Mouse (Mus musculus) liver, embryonic 16.5 days (tissue): ENCODE results near the gene Tbc1d2. TPM values are rescaled to one million over a fixed set of nuclear protein-coding genes. Genes with fewer than 3 reads are reported as not detected.

Experiments used
- ATAC-seq: fragments of 200-750 bp; cut with Nextera tagmentation; 2 replicates; pipeline ENCODE4 v1.8.0; 2017; ENCODE audit warnings: low read depth, mild to moderate bottlenecking, moderate number of reproducible peaks, moderate library complexity
- H3K27ac ChIP-seq: fragments of 300-500 bp; sonication (generic); 2 replicates; pipeline ENCODE4 v1.5.1; 2014; ENCODE audit warnings: mild to moderate bottlenecking, low read length
- H3K27me3 ChIP-seq: fragments of 300-500 bp; sonication (generic); 2 replicates; pipeline ENCODE4 v1.6.1; 2014; ENCODE audit warnings: low read depth, low read length, mixed read lengths; ENCODE audit not compliant: control insufficient read depth, insufficient read depth
- H3K36me3 ChIP-seq: fragments of 300-500 bp; sonication (generic); 2 replicates; pipeline ENCODE4 v1.6.1; 2014; ENCODE audit warnings: mild to moderate bottlenecking; ENCODE audit not compliant: control insufficient read depth, insufficient read depth
- H3K4me1 ChIP-seq: fragments of 300-500 bp; sonication (generic); 2 replicates; pipeline ENCODE4 v1.6.1; 2014; ENCODE audit warnings: low read depth, low read length, mixed read lengths; ENCODE audit not compliant: control insufficient read depth
- H3K4me2 ChIP-seq: fragments of 300-500 bp; sonication (generic); 2 replicates; pipeline ENCODE4 v1.6.1; 2014; ENCODE audit warnings: low read depth, low read length, mixed read lengths
- H3K4me3 ChIP-seq: fragments of 300-500 bp; sonication (generic); 2 replicates; pipeline ENCODE4 v1.5.1; 2014; ENCODE audit warnings: low read depth, mild to moderate bottlenecking, low read length
- H3K9ac ChIP-seq: fragments of 300-500 bp; sonication (generic); 2 replicates; pipeline ENCODE4 v1.6.1; 2014; ENCODE audit warnings: low read depth, low read length
- H3K9me3 ChIP-seq: fragments of 300-500 bp; sonication (generic); replicated peaks from 2 replicates; pipeline ENCODE4 v1.6.1; 2016; ENCODE audit warnings: low read length; ENCODE audit not compliant: control insufficient read depth
- WGBS: fragments of 180-500 bp; shearing (Covaris S2); extraction: QIAGEN DNeasy Blood & Tissue Kit; methylation state at CpG from one replicate; pipeline ENCODE4 v1.1.7; 2014; ENCODE audit not compliant: insufficient replicate concordance; 5-methylcytosine and 5-hydroxymethylcytosine counted together
- polyA plus RNA-seq: library from polyadenylated mRNA; unstranded; fragments of >200 nt; fragmentation: Nextera tagmentation; extraction: Ambion mirVana; gene quantifications from 2 replicates; pipeline ENCODE4 v1.2.1, GENCODE M21; 2015

The Tbc1d2 gene
- polyA plus RNA-seq, 1 experiment from 2014 or later = 0.86 TPM

- 46% methylated on average over 11 of the region's 11 CpGs for WGBS
- no peak overlapping the region for H3K9ac ChIP-seq
- peaks cover 2% of the 10 kb centered on the region; the same call in 1 of the 2 replicates for H3K4me1 ChIP-seq
- no peaks in the 10 kb centered on the region for H3K36me3 ChIP-seq
- no peak overlapping the region for H3K4me3 ChIP-seq
- H3K4me2 ChIP-seq = no peak overlapping the region
- no peak overlapping the region for H3K27ac ChIP-seq
- no peak for ATAC-seq
- H3K27me3 ChIP-seq = no peaks in the 10 kb centered on the region
- no peaks in the 10 kb centered on the region for H3K9me3 ChIP-seq
These were observed 31.7 kb downstream of the Tbc1d2 start for GRCm38 (mm10) chr4:46618196-46618817.

DNA sequence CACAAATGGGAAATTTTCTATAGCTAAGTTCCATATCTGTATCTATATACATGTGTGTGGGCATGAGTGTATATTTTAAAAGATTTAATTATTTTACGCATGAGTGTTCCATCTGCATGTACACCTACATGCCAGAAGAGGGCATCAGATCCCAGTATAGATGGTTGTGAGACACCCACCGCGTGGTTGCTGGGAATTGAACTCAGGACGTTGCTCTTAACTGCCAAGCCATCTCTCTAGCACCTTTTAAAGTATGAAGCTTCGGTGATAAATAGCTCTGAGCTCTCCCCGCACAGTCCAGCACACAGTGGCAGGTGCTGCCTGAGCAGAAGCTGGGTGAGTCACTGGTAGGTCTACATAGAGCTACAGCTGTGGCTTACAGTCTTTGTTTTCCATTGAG lies 32.6 kb downstream of the Tbc1d2 start:
- Histone ChIP-seq H3K9me3 (no peaks in the 10 kb centered on the region), H3K36me3 (no peaks in the 10 kb centered on the region), H3K27me3 (no peaks in the 10 kb centered on the region), H3K4me2 (no peak overlapping the region), H3K4me1 (peaks cover 2% of the 10 kb centered on the region; the same call in 1 of the 2 replicates), H3K4me3 (no peak overlapping the region), H3K27ac (no peak overlapping the region), H3K9ac (no peak overlapping the region)
- WGBS = 53% methylated on average over 6 of the region's 6 CpGs
- no peak for ATAC-seq

- 35% methylated on average over 9 of the region's 9 CpGs for WGBS
- H3K4me2 ChIP-seq = 0 out of 2 replicates have a peak overlapping the region, but pooled peaks have one; percentile 5
- no peaks in the 10 kb centered on the region for H3K27me3 ChIP-seq
- no peak overlapping the region; the same call in 1 of the 2 replicates for H3K9ac ChIP-seq
- H3K36me3 ChIP-seq = no peaks in the 10 kb centered on the region
- H3K4me3 ChIP-seq = peak overlapping the region; percentile 25
- no peaks in the 10 kb centered on the region for H3K4me1 ChIP-seq
- H3K9me3 ChIP-seq = no peaks in the 10 kb centered on the region
- ATAC-seq = peak; percentile 27
- peak overlapping the region; percentile 54 for H3K27ac ChIP-seq
These were observed 35.4 kb downstream of the Tbc1d2 start for GRCm38 (mm10) chr4:46614641-46615040.

- H3K9ac ChIP-seq = no peak overlapping the region
- no peaks in the 10 kb centered on the region for H3K36me3 ChIP-seq
- H3K4me3 ChIP-seq = no peak overlapping the region
- no peak for ATAC-seq
- H3K4me1 ChIP-seq = no peaks in the 10 kb centered on the region
- no peaks in the 10 kb centered on the region for H3K27me3 ChIP-seq
- H3K4me2 ChIP-seq = no peak overlapping the region
- WGBS = 17% methylated on average over 12 of the region's 12 CpGs
- H3K9me3 ChIP-seq = no peaks in the 10 kb centered on the region
- no peak overlapping the region for H3K27ac ChIP-seq
These were observed 36.4 kb downstream of the Tbc1d2 start for GRCm38 (mm10) chr4:46613618-46614017.

- no peak overlapping the region for H3K9ac ChIP-seq
- 0% methylated on average over 4 of the region's 4 CpGs for WGBS
- H3K4me2 ChIP-seq = no peak overlapping the region
- no peak for ATAC-seq
- H3K27me3 ChIP-seq = no peaks in the 10 kb centered on the region
- H3K27ac ChIP-seq = no peak overlapping the region
- H3K4me1 ChIP-seq = no peaks in the 10 kb centered on the region
- H3K9me3 ChIP-seq = no peaks in the 10 kb centered on the region
- H3K36me3 ChIP-seq = no peaks in the 10 kb centered on the region
- H3K4me3 ChIP-seq = no peak overlapping the region
These were observed 38.8 kb downstream of the Tbc1d2 start for GRCm38 (mm10) chr4:46611181-46611580.

DNA sequence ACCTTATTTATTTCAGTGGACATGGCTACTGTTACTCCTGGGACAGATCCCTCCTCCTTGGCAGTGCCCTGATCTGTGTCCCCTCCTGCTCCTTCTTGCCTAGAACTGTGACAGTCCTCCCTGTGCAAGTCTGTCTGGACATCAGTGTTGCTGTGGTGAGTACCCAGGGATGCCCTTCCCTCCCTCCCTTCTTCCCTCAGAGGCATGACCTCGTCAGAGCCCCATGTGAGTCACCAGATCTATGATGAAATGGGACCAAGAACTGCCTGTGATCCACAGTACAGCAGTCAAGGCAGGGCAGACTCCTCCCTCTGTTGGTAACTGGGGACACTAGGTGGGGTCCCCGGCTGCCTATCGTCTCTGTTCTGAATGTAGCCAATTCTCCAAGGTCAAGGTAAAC lies 42.4 kb downstream of the Tbc1d2 start:
- no peaks in the 10 kb centered on the region for H3K9me3 ChIP-seq
- 62% methylated on average over 3 of the region's 3 CpGs for WGBS
- H3K4me2 ChIP-seq = no peak overlapping the region
- H3K36me3 ChIP-seq = no peaks in the 10 kb centered on the region
- no peaks in the 10 kb centered on the region for H3K4me1 ChIP-seq
- H3K4me3 ChIP-seq = no peak overlapping the region
- peaks cover 4% of the 10 kb centered on the region for H3K27me3 ChIP-seq
- H3K27ac ChIP-seq = no peak overlapping the region
- H3K9ac ChIP-seq = no peak overlapping the region
- no peak for ATAC-seq

- H3K36me3 ChIP-seq = no peaks in the 10 kb centered on the region
- H3K27ac ChIP-seq = no peak overlapping the region
- WGBS = 72% methylated on average over 11 of the region's 11 CpGs
- H3K4me1 ChIP-seq = peaks cover 10% of the 10 kb centered on the region
- ATAC-seq = no peak
- no peak overlapping the region for H3K9ac ChIP-seq
- no peak overlapping the region for H3K4me2 ChIP-seq
- H3K9me3 ChIP-seq = no peaks in the 10 kb centered on the region
- H3K27me3 ChIP-seq = peaks cover 26% of the 10 kb centered on the region
- no peak overlapping the region for H3K4me3 ChIP-seq
These were observed 44.6 kb downstream of the Tbc1d2 start for GRCm38 (mm10) chr4:46605451-46605850.

DNA sequence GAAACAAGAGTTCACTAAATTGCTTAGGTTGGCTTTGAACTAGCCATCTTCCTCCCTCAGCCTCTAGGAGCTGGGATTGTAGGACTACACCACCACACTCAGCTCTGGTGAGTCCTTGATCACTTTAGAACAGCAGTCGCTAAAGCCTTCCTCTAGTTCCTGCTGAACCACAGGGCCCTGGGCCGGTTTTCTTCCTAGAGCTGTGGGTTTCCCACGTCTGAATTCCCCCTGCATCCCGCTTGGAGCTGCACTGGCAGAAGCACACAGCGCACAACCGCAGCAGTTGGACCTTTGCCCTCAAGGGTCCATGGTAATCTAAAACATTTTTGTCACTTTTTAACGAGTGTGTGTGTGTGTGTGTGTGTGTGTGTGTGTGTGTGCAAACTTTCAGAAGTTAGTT lies 47.3 kb downstream of the Tbc1d2 start:
- Histone ChIP-seq H3K27me3 (peaks cover 35% of the 10 kb centered on the region), H3K9ac (no peak overlapping the region), H3K4me2 (no peak overlapping the region), H3K27ac (no peak overlapping the region), H3K9me3 (no peaks in the 10 kb centered on the region), H3K4me1 (peaks cover 10% of the 10 kb centered on the region), H3K4me3 (no peak overlapping the region), H3K36me3 (no peaks in the 10 kb centered on the region)
- no peak for ATAC-seq
- 40% methylated on average over 7 of the region's 7 CpGs for WGBS

DNA sequence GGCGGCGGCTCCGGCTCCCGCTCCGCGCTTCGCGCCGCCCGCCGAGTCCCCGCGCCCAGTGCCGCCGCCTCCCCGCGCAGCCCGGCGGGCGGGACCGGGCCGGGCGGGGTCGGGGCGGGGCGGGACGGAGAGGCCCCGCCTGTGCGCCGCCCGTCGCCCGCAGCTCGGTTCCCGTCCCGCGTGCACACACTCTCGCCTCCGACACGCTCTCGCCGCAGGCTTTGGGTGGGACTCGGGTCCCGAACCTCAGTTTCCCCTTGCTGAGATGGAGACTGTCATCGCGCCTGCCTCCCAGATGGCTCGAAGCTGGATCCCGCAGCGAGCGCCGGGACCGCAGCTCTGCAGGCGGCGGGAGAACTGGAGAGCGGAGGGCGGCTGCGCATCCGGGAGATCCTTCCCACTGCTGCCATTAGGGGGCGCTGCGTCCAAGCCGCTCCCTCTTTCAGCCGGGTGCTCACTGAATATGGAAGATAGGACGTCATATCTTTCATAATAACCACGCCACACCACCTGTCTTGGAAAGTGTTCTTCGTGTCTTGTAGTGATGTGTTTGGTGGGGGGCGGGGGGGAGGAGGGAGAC lies 48.1 kb downstream of the Tbc1d2 start, which contains the start of gene Coro2a:
TSS of gene Coro2a (minus strand) at position 359 of the 580 bp plus-strand sequence.
- Histone ChIP-seq H3K27ac (no peak within 1 kb of the TSS; the same call in 1 of the 2 replicates), H3K27me3 (peaks cover 35% of the 10 kb centered on the region), H3K36me3 (no peaks in the 10 kb centered on the region), H3K9me3 (no peaks in the 10 kb centered on the region), H3K4me3 (peak within 1 kb of the TSS; percentile 63), H3K4me2 (peak within 1 kb of the TSS; percentile 83), H3K4me1 (peaks cover 10% of the 10 kb centered on the region), H3K9ac (peak within 1 kb of the TSS; percentile 58)
- WGBS = under 1% methylated on average over 55 of the region's 66 CpGs
- ATAC-seq = peak; percentile 62
